Mouse (Mus musculus) neutrophil, adult 83 days (primary cell): Measurements from ENCODE around the gene Tspoap1. TPM values are rescaled to one million over a fixed set of nuclear protein-coding genes. Genes with fewer than 3 reads are reported as not detected.

Experiments
- total RNA-seq, 2 experiments: library from RNA; stranded (reverse); gene quantifications; one replicate each; pipeline ENCODE4 v1.2.4; 2023

Tspoap1 gene
- 10 to 100 TPM; 22.2 to 23.4 TPM for total RNA-seq

GRCm38 (mm10) chr11:87760301-87761081 lies at the start of gene Tspoap1:
Gene Tspoap1 (plus strand): TSS chr11:87760541.

GRCm38 (mm10) chr11:87737175-87737740 lies 23.1 kb upstream of the Tspoap1 start, which contains the start of gene Supt4a:
Gene Supt4a (plus strand): TSS chr11:87737552.

GRCm38 (mm10) chr11:87793460-87793859 lies 33.1 kb downstream of the Tspoap1 start, which contains the start of gene Mpo:
Gene Mpo (plus strand): TSS chr11:87793581.

DNA sequence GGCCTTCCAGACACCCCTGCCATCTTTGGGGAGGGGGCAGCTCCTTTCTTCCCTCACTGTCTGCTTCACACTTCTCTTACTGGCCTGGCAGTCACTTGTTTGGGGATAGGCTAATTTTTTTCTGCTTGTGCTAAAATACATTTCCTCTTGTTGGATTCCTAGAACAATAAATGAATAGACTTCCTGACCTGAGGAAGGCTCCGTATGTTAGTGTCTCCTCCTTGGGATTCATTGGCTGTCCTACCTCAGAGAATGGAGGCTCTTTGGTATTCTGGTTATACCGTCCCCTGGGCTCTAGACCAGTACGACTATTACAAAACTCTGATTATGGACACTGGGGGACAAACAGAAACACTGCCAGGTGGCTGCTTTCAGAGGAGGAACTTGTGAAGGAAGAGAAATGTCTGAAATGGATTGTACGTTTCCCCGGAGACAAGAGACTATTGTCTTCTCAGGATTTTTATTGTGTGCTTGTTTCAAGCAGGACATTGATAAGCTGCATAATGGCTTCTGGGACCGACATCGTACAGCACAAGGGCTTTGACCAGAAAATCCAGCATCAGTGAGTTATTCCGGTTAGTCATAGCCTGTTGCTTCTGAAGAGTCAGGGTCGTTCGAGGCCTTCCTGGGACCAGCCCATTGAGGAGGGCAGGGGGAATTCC lies 68.0 kb downstream of the Tspoap1 start, which contains the start of gene Lpo:
TSS of gene Lpo (minus strand) at position 51 of the 662 bp plus-strand sequence.

Other genes starting within 250 kb of the Tspoap1 start
- gene Gm11492, start 193.9 kb upstream of the Tspoap1 start, total RNA-seq: not detected
- gene Sept4, start 191.6 kb upstream of the Tspoap1 start, total RNA-seq: 1 to 10 TPM; 2.4 to 3.4 TPM
- 10 to 100 TPM; 22.0 to 25.0 TPM for gene Mtmr4, start 168.4 kb upstream of the Tspoap1 start, total RNA-seq
- gene Hsf5, start 143.4 kb upstream of the Tspoap1 start, total RNA-seq: under 1 TPM in 1 of 2 experiments, not detected in 1; 0.09 TPM
- gene Rnf43, start 97.8 kb upstream of the Tspoap1 start, total RNA-seq: 1 to 10 TPM in 1 of 2 experiments, under 1 TPM in 1; 0.88 to 3.1 TPM
- gene Supt4a, start 23.0 kb upstream of the Tspoap1 start, total RNA-seq: 100 to 1,000 TPM; 111 to 117 TPM
- 100 to 1,000 TPM; 914 to 936 TPM for gene Mpo, start 33.0 kb downstream of the Tspoap1 start, total RNA-seq
- not detected for gene Lpo, start 67.7 kb downstream of the Tspoap1 start, total RNA-seq
- 1 to 10 TPM; 2.9 to 4.4 TPM for gene Mks1, start 92.7 kb downstream of the Tspoap1 start, total RNA-seq
- 10 to 100 TPM; 16.1 to 58.8 TPM for gene Epx, start 115.0 kb downstream of the Tspoap1 start, total RNA-seq
- gene Olfr462, start 131.7 kb downstream of the Tspoap1 start, total RNA-seq: not detected
- not detected for gene Olfr463, start 136.8 kb downstream of the Tspoap1 start, total RNA-seq
- gene Olfr464, start 160.4 kb downstream of the Tspoap1 start, total RNA-seq: not detected
- 10 to 100 TPM; 14.5 to 14.8 TPM for gene Dynll2, start 227.0 kb downstream of the Tspoap1 start, total RNA-seq